Mouse (Mus musculus) fat pad, adult 2 months (tissue): Measurements from ENCODE around the gene Galnt15.

Experiments
- DNase-seq: peaks from one replicate; pipeline ENCODE4 v3.0.0-alpha.2; 2011; ENCODE audit warnings: low read depth, low spot score; ENCODE audit errors: extremely low read depth

Gene Galnt15

DNA sequence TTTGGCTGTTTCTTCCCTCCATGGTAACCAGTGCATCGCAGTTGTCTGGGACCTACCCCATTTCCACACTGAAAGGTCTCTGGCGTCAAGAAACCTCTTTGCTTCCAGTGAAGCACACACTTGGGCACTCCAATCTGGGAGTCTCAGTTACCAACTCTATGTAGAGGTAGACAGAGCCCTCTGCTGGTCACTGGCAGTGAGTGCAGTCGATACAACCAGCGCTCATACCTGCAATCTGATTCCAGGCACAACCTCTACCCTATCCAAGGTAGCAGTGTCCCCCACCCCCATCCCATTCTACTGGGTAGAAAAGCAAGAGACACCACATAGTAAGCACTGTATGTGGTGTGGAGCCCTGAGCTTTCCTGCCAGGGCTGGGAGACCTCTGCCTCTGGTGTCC, 3.7 kb downstream of the Galnt15 start:
- no peak for DNase-seq

DNA sequence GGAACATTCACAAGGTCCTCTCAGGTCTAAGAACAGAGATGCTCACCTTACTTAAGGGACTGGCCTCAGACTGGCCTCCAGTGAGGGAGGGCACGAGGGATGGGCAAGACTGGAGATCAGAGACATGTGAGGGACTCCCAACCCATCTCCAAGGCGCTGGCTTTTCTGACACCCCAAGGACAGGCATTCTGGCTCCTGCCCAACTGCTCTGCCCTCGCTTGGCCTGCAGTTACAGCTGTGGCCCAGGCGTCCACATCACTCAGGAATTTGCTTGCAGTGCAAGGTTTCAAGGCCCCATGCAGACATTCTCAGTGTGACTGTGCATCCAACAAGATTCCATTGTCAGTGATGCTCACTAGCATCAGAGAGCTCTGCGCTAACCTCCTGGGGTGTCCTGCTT, 7.7 kb downstream of the Galnt15 start:
- DNase-seq, result no peak

DNA sequence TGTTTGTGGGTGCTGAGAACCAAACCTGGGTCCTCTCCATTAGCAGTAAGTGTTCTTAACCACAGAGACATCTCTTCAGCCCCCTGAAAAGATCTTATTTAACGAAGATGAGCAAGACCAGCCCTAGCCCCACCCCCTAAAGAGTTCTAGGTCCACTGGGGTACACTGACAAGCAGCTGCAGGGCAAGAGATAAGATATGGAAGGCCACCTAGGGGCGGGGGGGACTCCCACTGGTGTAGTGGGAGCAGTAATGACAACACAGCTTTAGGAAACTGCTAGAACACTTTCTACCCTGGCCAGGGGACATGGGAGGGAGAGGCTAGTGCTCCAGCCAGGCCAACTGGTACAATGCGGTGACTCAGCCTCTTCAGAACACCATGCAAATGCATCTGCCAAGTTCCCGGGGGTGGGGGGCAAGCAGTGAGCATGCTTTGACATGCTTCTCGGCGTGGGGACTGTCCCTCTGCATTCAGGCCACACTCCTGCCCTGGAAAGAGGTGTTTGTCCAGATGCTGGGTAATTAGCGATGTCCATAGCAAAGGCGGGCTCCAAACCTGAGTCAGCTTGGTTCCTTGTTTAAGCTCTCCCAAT, 9.0 kb downstream of the Galnt15 start:
- DNase-seq, result no peak

- no peak for DNase-seq
These were observed 13.3 kb downstream of the Galnt15 start for GRCm38 (mm10) chr14:32042108-32042507.

- no peak for DNase-seq
These were observed 17.6 kb downstream of the Galnt15 start for GRCm38 (mm10) chr14:32046357-32046756.

- DNase-seq, result no peak
These were observed 21.4 kb downstream of the Galnt15 start for GRCm38 (mm10) chr14:32050171-32050570.

- no peak for DNase-seq
These were observed 25.1 kb downstream of the Galnt15 start for GRCm38 (mm10) chr14:32053895-32054294.

DNA sequence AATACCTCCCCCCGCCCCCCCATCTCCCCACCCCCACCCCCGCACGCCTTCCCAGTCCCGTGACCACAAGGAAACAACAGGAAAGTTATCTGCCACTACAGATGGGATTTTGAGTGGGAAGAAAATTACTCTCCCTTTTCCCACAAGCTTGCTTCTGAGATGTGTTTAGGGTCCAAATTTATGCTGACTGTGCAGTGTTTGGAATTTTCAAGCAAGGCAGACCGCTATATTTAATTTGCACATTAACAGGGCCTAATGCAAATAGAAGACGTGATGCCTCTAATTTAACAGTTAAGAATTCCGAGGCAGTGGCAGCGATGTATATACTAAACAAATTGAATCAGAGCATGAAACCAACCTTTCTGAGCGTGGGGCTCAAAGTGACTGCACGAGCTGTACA, 26.0 kb downstream of the Galnt15 start:
- DNase-seq, result no peak

DNA sequence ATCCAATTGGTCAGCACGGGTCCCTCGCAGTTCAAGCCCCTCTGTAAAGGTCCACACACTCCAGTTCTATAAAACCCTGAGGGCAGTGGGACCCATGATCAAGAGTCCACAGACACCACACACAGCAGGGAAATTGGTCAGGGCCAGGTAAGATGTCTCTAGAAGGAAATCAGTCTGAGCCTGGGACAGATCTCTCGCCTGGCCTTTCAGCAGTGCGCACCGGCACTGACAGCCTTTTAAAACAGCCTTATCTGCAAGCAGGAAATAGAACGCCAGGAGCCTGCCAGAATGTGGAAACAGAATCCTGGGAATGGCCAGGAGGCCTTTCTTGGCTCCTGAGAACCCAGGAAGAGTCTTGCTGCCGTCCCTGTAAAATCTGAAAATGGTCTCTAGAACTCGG, 27.0 kb downstream of the Galnt15 start:
- DNase-seq, result no peak

- no peak for DNase-seq
These were observed 27.9 kb downstream of the Galnt15 start for GRCm38 (mm10) chr14:32056675-32057074.

DNA sequence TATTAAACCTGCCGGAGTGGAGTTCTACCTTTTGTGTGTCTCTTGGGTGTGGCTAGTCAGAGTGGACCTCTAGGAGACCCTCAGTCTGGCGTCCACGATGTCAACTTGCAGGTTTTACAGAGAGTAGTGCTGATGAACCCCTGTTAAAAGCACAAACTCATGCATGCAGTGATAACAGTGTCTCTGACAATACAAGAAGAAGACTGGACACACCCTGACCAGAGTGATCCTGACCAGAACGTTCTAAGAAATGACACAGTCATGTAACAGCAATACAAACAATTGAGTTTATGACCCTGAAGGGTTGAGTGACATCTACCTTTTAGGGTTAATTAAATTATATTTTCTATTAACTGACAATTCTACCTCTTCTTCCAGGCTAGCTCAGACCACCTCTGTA, 28.9 kb downstream of the Galnt15 start:
- DNase-seq, result no peak

DNA sequence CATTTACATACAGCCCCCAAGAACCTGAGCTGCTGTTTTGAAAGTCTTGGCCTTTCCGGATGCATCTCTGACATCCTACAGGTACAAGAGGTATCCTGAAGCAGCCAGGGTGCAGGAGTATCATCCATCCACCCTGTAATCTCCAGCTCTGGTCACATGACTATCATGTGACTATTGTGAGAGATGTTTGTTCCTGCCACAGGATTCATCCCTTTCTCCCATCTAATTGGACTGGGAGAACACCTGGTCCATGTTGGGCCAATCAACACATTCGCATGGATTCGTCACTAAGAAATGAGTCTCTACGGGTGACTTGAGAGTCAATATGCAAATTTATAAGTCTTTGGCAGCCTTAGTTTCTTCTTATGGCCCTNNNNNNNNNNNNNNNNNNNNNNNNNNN, 32.6 kb downstream of the Galnt15 start:
- no peak for DNase-seq

DNA sequence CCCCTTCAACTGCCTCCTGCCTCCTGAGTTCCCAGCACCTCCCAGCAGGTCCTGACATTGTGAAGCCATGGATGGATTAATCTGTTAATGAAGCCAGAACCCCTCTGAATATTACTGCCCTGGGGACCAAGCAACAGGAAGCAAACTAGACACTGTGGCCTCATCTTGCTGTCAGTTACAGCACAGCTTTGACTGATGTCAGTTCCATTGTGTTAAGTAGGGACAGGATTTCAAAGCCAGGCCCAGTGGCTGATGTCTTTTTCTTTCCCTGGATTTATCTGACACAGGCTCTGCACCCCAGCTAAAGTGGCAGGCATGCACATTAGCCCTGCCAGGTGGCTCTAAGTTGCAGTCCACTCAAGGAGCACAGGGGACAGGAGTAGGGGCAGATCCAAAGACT, 44.0 kb downstream of the Galnt15 start:
- DNase-seq, result no peak

DNA sequence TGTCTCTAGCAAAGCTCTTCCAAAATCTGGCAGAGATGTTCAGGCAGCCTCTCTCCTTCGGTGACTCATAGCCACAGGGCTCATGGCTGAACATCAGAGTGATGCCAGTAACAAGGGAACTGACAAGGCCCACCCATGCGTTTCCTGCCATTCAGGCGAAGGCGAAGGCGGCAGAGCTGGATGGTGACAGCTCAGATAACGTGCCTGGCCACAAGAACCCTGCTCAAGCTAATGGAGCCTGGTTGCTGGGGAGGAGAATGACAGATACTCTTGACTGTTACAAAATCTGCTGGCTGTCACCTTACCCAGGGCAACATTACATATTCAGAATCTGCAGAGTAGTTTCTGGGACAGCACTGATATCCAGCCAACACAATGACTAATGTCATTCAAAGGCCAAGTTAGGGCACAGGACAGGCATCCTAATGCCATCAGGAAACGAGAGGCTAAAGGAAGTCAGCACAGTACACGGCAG, 44.5 kb downstream of the Galnt15 start:
- no peak for DNase-seq

DNA sequence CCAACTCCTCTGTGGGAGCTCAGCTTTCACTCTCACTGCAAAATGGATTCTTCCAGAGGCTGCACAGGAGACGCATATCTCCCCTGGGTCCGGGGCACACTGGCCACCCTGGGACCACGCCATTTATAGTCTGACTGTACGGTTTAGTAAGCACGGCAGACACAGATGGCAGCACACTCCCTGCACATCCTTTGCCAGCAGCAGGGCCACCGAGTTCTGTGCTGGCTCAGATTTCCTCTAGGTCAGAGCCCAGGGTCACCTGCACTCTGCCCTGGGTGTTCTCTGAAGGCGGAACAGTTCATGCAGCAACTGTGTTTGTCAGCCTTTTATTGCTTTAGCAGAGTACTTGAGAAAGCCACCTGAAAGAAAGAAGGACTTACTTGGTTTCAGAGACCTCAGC, 45.1 kb downstream of the Galnt15 start:
- no peak for DNase-seq

DNA sequence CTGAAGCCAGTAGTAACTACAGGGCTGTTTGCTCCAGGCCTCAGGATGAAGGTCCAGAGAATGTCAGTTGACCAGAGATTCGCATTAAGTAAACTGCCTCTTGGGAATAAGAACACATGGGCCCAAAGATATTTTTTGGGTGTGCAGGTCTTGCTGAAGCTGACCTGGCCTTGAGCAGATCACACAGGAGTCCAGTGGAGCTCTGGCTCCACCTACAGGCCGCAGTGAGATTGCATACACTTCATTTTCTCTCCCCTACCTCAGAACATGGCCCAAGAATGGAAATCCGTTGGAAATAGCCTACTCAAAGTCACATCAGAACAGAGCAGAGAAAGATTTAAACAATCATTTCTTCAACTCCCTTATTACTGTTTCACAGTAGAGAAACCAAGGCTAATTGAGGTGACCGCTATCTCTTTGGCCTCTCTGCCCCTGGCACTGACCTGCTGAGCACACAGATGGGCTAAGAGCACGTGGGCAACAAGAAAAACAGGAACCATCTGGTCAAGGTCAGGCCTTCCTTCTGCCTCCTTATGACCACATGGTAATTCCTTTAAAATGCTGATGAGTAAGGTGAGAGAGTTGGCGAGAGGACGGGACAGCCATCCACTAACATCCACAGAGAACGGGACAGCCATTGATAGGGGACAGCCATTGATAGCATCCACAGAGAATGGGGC, 48.2 kb downstream of the Galnt15 start:
- no peak for DNase-seq

DNA sequence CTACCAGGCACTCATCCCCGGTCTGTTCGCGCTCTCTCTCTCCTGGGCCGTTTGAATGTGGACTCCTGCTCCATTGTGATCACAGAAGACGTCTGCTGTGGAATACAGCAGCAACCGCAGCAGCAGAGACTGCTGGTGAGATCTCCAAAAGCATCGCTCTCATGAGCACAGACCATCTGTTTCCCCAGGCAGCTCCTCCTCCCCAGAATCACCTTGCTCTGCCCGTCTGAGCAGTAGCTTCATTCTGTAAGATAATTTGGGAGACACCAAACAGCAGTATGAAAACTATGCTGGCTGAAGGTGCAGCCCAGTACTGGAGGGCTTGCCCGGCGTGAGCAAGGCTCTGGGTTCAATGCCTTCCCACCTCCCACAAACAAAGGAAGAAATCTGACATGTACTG, 52.2 kb downstream of the Galnt15 start:
- no peak for DNase-seq

- DNase-seq, result no peak
These were observed 54.1 kb downstream of the Galnt15 start for GRCm38 (mm10) chr14:32082891-32083290.

DNA sequence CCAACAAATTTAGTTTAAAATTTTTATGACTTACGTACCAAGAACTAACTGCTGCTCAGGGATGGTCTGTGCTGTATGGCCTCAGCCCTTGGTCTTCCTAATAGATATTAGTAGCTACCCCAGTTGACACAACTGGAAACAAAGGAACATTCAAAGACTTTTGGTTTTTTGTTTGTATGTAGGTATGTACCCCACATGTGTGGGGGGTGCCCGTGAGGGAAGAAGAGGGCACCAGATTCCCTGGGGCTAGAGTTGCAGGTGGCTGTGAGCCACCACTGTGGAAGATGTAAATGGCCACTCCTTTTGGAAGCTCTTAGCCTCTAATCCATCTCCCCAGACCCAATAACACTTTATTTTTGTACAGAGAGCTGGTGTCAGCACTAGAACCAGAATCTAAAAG, 54.7 kb downstream of the Galnt15 start:
- no peak for DNase-seq

DNA sequence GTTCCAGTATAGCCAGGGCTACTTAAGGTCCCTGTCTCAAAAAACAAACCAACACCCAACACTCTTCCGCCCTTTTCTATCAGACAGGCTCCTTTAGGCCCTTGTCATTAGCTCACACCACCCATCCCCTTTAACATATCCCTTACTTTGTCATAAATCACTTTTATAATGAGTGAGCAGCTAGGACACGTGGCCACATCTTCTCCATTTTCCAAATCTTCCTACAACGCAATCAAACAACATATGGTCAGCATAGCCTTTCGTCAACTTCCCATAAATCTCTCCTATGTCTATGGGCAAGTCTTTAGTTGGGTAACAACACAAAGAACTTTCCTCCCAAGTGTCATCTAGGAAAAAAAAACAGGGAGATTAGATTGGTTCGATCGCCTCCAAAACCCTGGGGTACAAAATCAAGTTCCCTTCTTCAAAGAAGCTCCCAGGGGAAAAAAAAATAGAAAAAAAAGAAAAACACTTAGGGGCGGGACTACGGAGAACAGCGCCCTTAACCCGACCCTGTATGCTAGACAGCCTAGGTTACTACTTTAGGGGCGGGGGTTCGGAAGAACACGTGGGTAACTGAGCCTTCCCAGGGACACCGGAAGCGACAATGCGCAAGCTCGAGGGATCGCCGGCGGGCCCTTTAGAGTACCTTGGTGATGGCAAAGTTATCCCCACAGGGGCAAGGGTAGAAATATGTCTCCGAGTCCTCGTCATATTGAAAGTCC, 56.1 kb downstream of the Galnt15 start, which contains the start of gene Oxnad1:
Oxnad1 (plus strand) TSS at position 614 of the 725 bp plus-strand sequence.
- peak; percentile 30 for DNase-seq

GRCm38 (mm10) chr14:32085486-32086201, 56.9 kb downstream of the Galnt15 start, which contains the start of gene Dph3:
Gene Dph3 (minus strand): TSS chr14:32085729.
- DNase-seq, result peak; percentile 68
